Mouse (Mus musculus) cerebellum, adult 8-10 months (tissue): ENCODE results near the gene Slc2a2.
"Not testable (repeated sequence)": the region's sequence is repeated elsewhere in the genome, so short reads cannot be mapped to it uniquely, and the experiment has no call there.

Source experiments
- DNase-seq: peaks from one replicate; pipeline ENCODE4 v3.0.0; 2022

The Slc2a2 gene

GRCm38 (mm10) chr3:28736981-28737380, 39.3 kb downstream of the Slc2a2 start:
- DNase-seq, result no peak

- DNase-seq, result no peak
Observed at GRCm38 (mm10) chr3:28740353-28740752, 42.6 kb downstream of the Slc2a2 start.

- DNase-seq, result no peak
Observed at GRCm38 (mm10) chr3:28743251-28743650, 45.5 kb downstream of the Slc2a2 start.

- peak; percentile 79 for DNase-seq
Observed at GRCm38 (mm10) chr3:28745835-28746483, 48.3 kb downstream of the Slc2a2 start.

GRCm38 (mm10) chr3:28748151-28748550, 50.4 kb downstream of the Slc2a2 start:
- no peak for DNase-seq

GRCm38 (mm10) chr3:28748956-28749355, 51.3 kb downstream of the Slc2a2 start:
- DNase-seq, result no peak

- no peak for DNase-seq
Observed at GRCm38 (mm10) chr3:28755477-28755876, 57.8 kb downstream of the Slc2a2 start.

GRCm38 (mm10) chr3:28761225-28761789, 63.6 kb downstream of the Slc2a2 start:
- no peak for DNase-seq

- no peak for DNase-seq
Observed at GRCm38 (mm10) chr3:28766935-28767334, 69.2 kb downstream of the Slc2a2 start.

- no peak for DNase-seq
Observed at GRCm38 (mm10) chr3:28768222-28768621, 70.5 kb downstream of the Slc2a2 start.

GRCm38 (mm10) chr3:28772919-28773318, 75.2 kb downstream of the Slc2a2 start:
- DNase-seq, result not testable (repeated sequence)

GRCm38 (mm10) chr3:28775361-28775760, 77.7 kb downstream of the Slc2a2 start:
- DNase-seq, result no peak

- no peak for DNase-seq
Observed at GRCm38 (mm10) chr3:28775958-28776357, 78.3 kb downstream of the Slc2a2 start.

- DNase-seq, result no peak
Observed at GRCm38 (mm10) chr3:28776491-28776890, 78.8 kb downstream of the Slc2a2 start.

GRCm38 (mm10) chr3:28780511-28780910, 82.8 kb downstream of the Slc2a2 start:
- DNase-seq, result no peak
